Mouse (Mus musculus): Measurements from ENCODE around the gene Lyrm1.

The Lyrm1 gene

GRCm38 (mm10) chr7:119965651-119966395 lies 70.2 kb downstream of the Lyrm1 start:
- no peak for DNase-seq

- no peak for DNase-seq
These were observed 73.7 kb downstream of the Lyrm1 start for GRCm38 (mm10) chr7:119969320-119969719.

GRCm38 (mm10) chr7:119974214-119974613 lies 78.6 kb downstream of the Lyrm1 start:
- DNase-seq = no peak

- DNase-seq = no peak
These were observed 80.6 kb downstream of the Lyrm1 start for GRCm38 (mm10) chr7:119976256-119976655.

GRCm38 (mm10) chr7:119977574-119977973 lies 81.9 kb downstream of the Lyrm1 start:
- DNase-seq = no peak

- no peak for DNase-seq
These were observed 82.9 kb downstream of the Lyrm1 start for GRCm38 (mm10) chr7:119978576-119978975.

- DNase-seq = no peak
These were observed 84.5 kb downstream of the Lyrm1 start for GRCm38 (mm10) chr7:119980170-119980569.

GRCm38 (mm10) chr7:119985279-119985912 lies 89.7 kb downstream of the Lyrm1 start:
- DNase-seq = no peak

GRCm38 (mm10) chr7:119997066-119997465 lies 101.4 kb downstream of the Lyrm1 start:
- no peak for DNase-seq
